Mouse (Mus musculus) liver, postnatal 0 days (tissue): ENCODE results near the gene Jhy. TPM values are rescaled to one million over a fixed set of nuclear protein-coding genes. Genes with fewer than 3 reads are reported as not detected.

Experiments
- ATAC-seq: fragments of 200-750 bp; cut with Nextera tagmentation; 2 replicates; pipeline ENCODE4 v1.8.0; 2017; ENCODE audit warnings: mild to moderate bottlenecking, moderate library complexity
- DNase-seq: peaks from one replicate; pipeline ENCODE4 v3.0.0-alpha.2; 2016
- H3K27ac ChIP-seq: fragments of 300-500 bp; sonication (generic); 2 replicates; pipeline ENCODE4 v1.5.1; 2014; ENCODE audit warnings: antibody characterized with exemption, moderate library complexity, mild to moderate bottlenecking, low read depth
- H3K27me3 ChIP-seq: fragments of 300-500 bp; sonication (generic); 2 replicates; pipeline ENCODE4 v1.6.1; 2014; ENCODE audit warnings: low read length, control low read depth, mixed read lengths; ENCODE audit not compliant: insufficient read depth
- H3K36me3 ChIP-seq: fragments of 300-500 bp; sonication (generic); replicated peaks from 2 replicates; pipeline ENCODE4 v1.6.1; 2014; ENCODE audit warnings: mild to moderate bottlenecking, control low read depth, low read length, moderate library complexity, mixed read lengths; ENCODE audit not compliant: insufficient read depth
- H3K4me1 ChIP-seq: fragments of 300-500 bp; sonication (generic); 2 replicates; pipeline ENCODE4 v1.6.1; 2014; ENCODE audit warnings: antibody characterized with exemption, mild to moderate bottlenecking, control low read depth; ENCODE audit not compliant: insufficient read depth
- H3K4me2 ChIP-seq: fragments of 300-500 bp; sonication (generic); 2 replicates; pipeline ENCODE4 v1.6.1; 2014; ENCODE audit warnings: low read depth, mild to moderate bottlenecking, low read length, moderate library complexity, mixed read lengths
- H3K4me3 ChIP-seq: fragments of 300-500 bp; sonication (generic); 2 replicates; pipeline ENCODE4 v1.5.1; 2014; ENCODE audit warnings: low read depth, low read length
- H3K9ac ChIP-seq: fragments of 300-500 bp; sonication (generic); replicated peaks from 2 replicates; pipeline ENCODE4 v1.6.1; 2014; ENCODE audit warnings: mild to moderate bottlenecking, moderate library complexity
- H3K9me3 ChIP-seq: fragments of 300-500 bp; sonication (generic); 2 replicates; pipeline ENCODE4 v1.6.1; 2016; ENCODE audit warnings: mild to moderate bottlenecking, control low read depth, low read length, mixed read lengths
- CTCF ChIP-seq: sonication (generic); IDR thresholded peaks from 2 replicates; pipeline ENCODE4 v1.5.1; 2016; ENCODE audit warnings: antibody characterized with exemption, low read depth
- EP300 ChIP-seq: IDR thresholded peaks from 2 replicates; pipeline ENCODE4 v1.6.1; 2016; ENCODE audit warnings: antibody characterized with exemption, low read depth, mild to moderate bottlenecking
- WGBS: fragments of 180-500 bp; shearing (Covaris S2); extraction: QIAGEN DNeasy Blood & Tissue Kit; methylation state at CpG from one replicate; pipeline ENCODE4 v1.1.7; 2014; ENCODE audit not compliant: insufficient replicate concordance; 5-methylcytosine and 5-hydroxymethylcytosine counted together
- polyA plus RNA-seq: library from polyadenylated mRNA; unstranded; fragments of >200 nt; fragmentation: Nextera tagmentation; extraction: Ambion mirVana; gene quantifications from 2 replicates; pipeline ENCODE4 v1.2.1, GENCODE M21; 2015

The Jhy gene
- polyA plus RNA-seq: 0.04 TPM in 1 of 2 replicates, not detected in the other

DNA sequence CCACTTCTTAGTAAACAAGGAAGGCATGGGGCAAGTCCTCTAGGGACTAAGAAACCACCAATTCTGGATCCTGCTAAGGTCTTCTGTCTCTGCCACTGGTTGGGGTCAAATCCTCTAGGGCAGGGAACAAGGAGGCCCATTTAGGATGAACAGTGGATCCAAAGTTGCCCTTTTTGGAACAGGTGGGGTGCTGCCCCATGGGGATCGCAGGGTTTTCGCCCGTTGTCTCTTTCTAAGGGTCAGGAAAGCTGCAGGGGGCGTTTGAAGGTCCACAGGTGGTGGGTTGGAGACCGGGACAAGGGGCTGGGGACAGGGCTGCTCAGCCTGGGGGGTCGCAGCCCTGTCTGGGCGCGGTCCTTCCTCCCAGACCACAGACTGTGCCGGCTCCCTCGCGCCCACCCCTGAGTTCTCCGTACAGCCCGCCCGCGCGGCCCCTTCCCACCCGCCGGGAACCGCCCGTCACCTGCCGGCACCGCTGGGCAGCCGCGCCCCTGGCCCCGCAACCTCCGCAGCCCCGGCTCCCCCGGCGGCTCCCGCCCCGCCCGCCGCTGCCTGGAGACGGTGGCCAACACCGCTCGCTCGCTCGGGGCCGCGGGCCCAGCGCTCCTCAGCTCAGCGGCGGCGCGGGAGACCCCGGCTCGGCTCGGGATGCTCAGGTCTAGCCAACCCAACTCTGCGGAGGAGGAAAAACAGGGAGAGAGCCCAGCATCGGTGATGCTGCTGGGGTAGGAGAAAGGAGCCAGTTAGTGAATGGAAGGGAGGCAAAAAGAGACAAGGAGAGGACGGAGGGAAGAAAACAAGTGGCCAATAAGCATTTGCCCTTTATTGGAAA lies at the start of gene Jhy:
Gene Jhy (minus strand): TSS at position 533 of the 832 bp plus-strand sequence.
- H3K9me3 ChIP-seq: no peaks in the 10 kb centered on the region
- WGBS: 1% methylated on average over 50 of the region's 51 CpGs
- no peak for ATAC-seq
- no peaks in the 10 kb centered on the region for H3K36me3 ChIP-seq
- H3K4me1 ChIP-seq: no peaks in the 10 kb centered on the region
- peaks cover 25% of the 10 kb centered on the region for H3K27me3 ChIP-seq
- TF ChIP-seq EP300: no peak
- H3K4me2 ChIP-seq: peak within 1 kb of the TSS; percentile 44
- no peak for DNase-seq
- H3K4me3 ChIP-seq: peak within 1 kb of the TSS; percentile 26; the same call in 1 of the 2 replicates
- no peak within 1 kb of the TSS for H3K27ac ChIP-seq
- no peak within 1 kb of the TSS for H3K9ac ChIP-seq

DNA sequence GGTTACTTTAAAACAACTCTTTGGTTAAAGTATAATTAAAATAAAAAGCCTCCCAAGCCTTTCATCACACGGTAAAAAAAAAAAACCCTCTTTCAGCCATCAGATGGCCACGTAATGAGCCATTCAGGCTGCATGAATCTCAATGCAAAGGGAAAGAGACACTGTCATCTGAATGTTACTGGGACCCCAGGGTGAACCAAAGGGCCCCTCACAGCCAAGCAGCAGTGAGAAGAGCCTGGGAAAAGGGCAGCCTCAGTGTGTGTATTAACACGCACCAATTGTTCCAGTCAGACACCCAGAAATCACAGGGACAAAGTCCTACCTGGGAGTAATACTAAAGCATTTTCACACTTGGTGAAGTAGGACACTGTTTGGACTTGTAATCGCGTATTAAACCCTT lies 48.5 kb upstream of the Jhy start:
- no peaks in the 10 kb centered on the region for H3K4me1 ChIP-seq
- TF ChIP-seq CTCF (no peak), EP300 (no peak)
- H3K4me3 ChIP-seq: no peak overlapping the region
- DNase-seq (no peak), ATAC-seq (no peak)
- no peaks in the 10 kb centered on the region for H3K36me3 ChIP-seq
- H3K9ac ChIP-seq: no peak overlapping the region
- H3K4me2 ChIP-seq: no peak overlapping the region
- H3K9me3 ChIP-seq: no peaks in the 10 kb centered on the region
- H3K27me3 ChIP-seq: no peaks in the 10 kb centered on the region
- 81% methylated on average over 5 of the region's 5 CpGs for WGBS
- no peak overlapping the region for H3K27ac ChIP-seq

GRCm38 (mm10) chr9:41011512-41012436 lies 47.9 kb upstream of the Jhy start:
- H3K4me3 ChIP-seq: no peak overlapping the region
- H3K36me3 ChIP-seq: no peaks in the 10 kb centered on the region
- 83% methylated on average over 13 of the region's 13 CpGs for WGBS
- H3K4me2 ChIP-seq: no peak overlapping the region
- TF ChIP-seq CTCF (no peak), EP300 (no peak)
- H3K27me3 ChIP-seq: no peaks in the 10 kb centered on the region
- H3K4me1 ChIP-seq: no peaks in the 10 kb centered on the region
- H3K9ac ChIP-seq: no peak overlapping the region
- ATAC-seq (no peak), DNase-seq (no peak)
- no peaks in the 10 kb centered on the region for H3K9me3 ChIP-seq
- no peak overlapping the region for H3K27ac ChIP-seq

DNA sequence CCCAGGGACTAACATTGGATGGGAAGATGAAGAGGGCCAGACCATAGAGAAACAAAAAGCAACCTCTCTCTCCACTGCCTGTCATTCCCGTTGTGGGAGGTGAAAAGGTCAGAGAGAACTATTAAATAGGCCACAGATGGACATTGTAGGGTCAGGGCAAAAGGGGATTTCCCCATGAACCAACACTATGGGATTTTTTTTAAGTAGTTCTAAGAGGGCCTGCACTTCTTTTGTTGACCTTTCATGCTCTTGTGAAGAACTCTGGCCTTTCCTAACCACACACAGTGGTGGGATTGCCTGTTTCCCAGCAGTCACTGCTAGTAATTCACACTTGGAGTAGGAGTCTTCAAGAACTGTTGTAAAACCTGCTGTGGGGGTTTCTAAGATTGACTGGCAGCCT lies 43.9 kb upstream of the Jhy start:
- Histone ChIP-seq H3K4me3 (no peak overlapping the region), H3K36me3 (no peaks in the 10 kb centered on the region), H3K9me3 (no peaks in the 10 kb centered on the region), H3K27me3 (no peaks in the 10 kb centered on the region), H3K4me2 (no peak overlapping the region), H3K9ac (no peak overlapping the region), H3K27ac (no peak overlapping the region), H3K4me1 (no peaks in the 10 kb centered on the region)
- 32% methylated on average over 1 of the region's 1 CpGs for WGBS
- DNase-seq (no peak), ATAC-seq (no peak)
- TF ChIP-seq CTCF: no peak
- TF ChIP-seq EP300: no peak

DNA sequence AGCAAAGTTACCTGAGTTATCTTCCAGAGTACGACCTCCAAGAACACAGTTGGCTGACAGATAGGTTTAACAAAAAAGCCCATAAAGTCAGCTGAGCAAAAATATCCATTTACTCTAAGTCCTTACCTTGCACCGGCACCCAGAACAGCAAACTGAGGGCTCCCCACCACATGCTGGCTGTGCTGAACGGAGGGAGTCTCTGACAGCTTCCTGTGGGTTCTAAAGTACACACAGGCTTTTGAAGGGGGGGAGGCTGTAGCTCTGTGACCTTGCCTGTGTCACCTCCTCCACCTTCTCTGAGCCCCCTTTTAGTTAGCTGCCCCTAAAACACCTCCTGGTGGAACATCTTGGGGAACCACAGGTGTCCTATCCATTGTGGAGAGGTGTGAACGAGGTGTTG lies 40.5 kb upstream of the Jhy start, which contains the start of gene Crtam:
Gene Crtam (minus strand): TSS at position 214 of the 400 bp plus-strand sequence.
- H3K27me3 ChIP-seq: no peaks in the 10 kb centered on the region
- DNase-seq (no peak), ATAC-seq (no peak)
- no peak for TF ChIP-seq CTCF
- TF ChIP-seq EP300: no peak
- no peak within 1 kb of the TSS for H3K4me3 ChIP-seq
- 34% methylated on average over 4 of the region's 4 CpGs for WGBS
- no peaks in the 10 kb centered on the region for H3K4me1 ChIP-seq
- H3K36me3 ChIP-seq: no peaks in the 10 kb centered on the region
- no peak within 1 kb of the TSS for H3K4me2 ChIP-seq
- no peaks in the 10 kb centered on the region for H3K9me3 ChIP-seq
- no peak within 1 kb of the TSS for H3K9ac ChIP-seq
- H3K27ac ChIP-seq: no peak within 1 kb of the TSS
